Mouse (Mus musculus): ENCODE results near the gene Gm3327. TPM values are rescaled to one million over a fixed set of nuclear protein-coding genes. Genes with fewer than 3 reads are reported as not detected.

Gene Gm3327
- polyA plus RNA-seq, 1 experiment from 2014 or later, result not detected

Other genes with a start within 250 kb of the Gm3327 start
- not detected in 2 replicates for gene Ear1, start 248.3 kb upstream of the Gm3327 start, polyA plus RNA-seq (2014; fragmentation: Nextera tagmentation; extraction: Ambion mirVana)
- not detected in 2 replicates for gene Ear10, start 200.3 kb upstream of the Gm3327 start, polyA plus RNA-seq (2014; fragmentation: Nextera tagmentation; extraction: Ambion mirVana)
- 21.1 and 27.7 TPM in 2 replicates for gene Gm8113, start 198.5 kb upstream of the Gm3327 start, polyA plus RNA-seq (2014; fragmentation: Nextera tagmentation; extraction: Ambion mirVana)
- gene Ang5, start 166.8 kb upstream of the Gm3327 start, polyA plus RNA-seq (2014; fragmentation: Nextera tagmentation; extraction: Ambion mirVana), result not detected in 2 replicates
- gene Ang6, start 121.6 kb upstream of the Gm3327 start, polyA plus RNA-seq (2014; fragmentation: Nextera tagmentation; extraction: Ambion mirVana), result not detected in 2 replicates
- gene Ear2, start 21.2 kb upstream of the Gm3327 start, polyA plus RNA-seq (2014; fragmentation: Nextera tagmentation; extraction: Ambion mirVana), result not detected in 2 replicates
- gene Gm8212, start 73.8 kb downstream of the Gm3327 start, polyA plus RNA-seq (2014; fragmentation: Nextera tagmentation; extraction: Ambion mirVana), result not detected in 2 replicates
- gene 4930503E14Rik, start 89.4 kb downstream of the Gm3327 start, polyA plus RNA-seq (2014; fragmentation: Nextera tagmentation; extraction: Ambion mirVana), result not detected in 2 replicates
- gene Gm8220, start 161.7 kb downstream of the Gm3327 start, polyA plus RNA-seq (2014; fragmentation: Nextera tagmentation; extraction: Ambion mirVana), result not detected in 2 replicates
- not detected in 2 replicates for gene Gm5930, start 214.7 kb downstream of the Gm3327 start, polyA plus RNA-seq (2014; fragmentation: Nextera tagmentation; extraction: Ambion mirVana)
- not detected in 2 replicates for gene Gm8229, start 241.5 kb downstream of the Gm3327 start, polyA plus RNA-seq (2014; fragmentation: Nextera tagmentation; extraction: Ambion mirVana)